Mouse (Mus musculus): ENCODE data around the gene Pkhd1.
"Not testable (repeated sequence)": the region's sequence is repeated elsewhere in the genome, so short reads cannot be mapped to it uniquely, and the experiment has no call there.

Gene Pkhd1

GRCm38 (mm10) chr1:20481843-20482242 is 136.0 kb downstream of the Pkhd1 start:
- no peak for DNase-seq

DNA sequence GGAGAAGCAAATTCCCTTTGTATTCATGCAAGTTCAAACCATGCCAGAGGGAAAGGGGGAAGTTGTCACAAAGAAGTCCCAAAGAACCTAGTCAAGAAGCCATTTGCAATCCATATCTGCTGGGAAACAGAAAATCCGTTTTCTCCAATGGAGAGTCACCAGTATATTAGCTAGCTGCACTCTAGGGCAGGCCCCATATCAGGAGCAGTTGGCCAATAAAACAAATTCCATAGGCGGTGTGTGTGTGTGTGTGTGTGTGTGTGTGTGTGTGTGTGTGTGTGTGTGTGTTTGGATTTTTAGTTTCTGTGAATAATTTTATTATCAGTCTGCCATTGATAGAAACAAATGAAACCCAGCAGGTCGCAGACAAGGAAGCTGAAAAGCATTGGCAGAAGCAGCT is 139.2 kb downstream of the Pkhd1 start:
- DNase-seq, result no peak

DNA sequence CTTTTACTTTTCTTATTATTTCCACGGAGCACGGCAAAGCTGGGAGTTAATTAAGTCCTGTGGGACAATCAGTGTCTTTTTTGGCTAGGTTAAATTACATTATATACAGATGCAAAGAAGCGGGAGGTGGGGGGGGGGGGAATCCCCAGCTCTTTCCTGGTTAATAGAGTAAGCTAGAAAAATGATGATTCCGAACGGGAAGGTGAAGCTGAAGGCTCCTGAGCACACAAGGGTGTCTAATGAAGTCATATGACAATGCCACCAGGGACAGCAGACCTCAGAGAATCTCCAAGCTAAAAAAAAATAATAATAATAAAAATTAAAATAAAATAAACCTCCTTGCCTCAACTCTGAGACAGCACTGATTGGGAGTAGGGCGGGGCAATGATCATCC is 139.6 kb downstream of the Pkhd1 start:
- no peak for DNase-seq

- DNase-seq, result peak; percentile 73 to 80
Measured at GRCm38 (mm10) chr1:20477561-20478265, 140.2 kb downstream of the Pkhd1 start.

GRCm38 (mm10) chr1:20470770-20471169 is 147.1 kb downstream of the Pkhd1 start:
- DNase-seq, result no peak

GRCm38 (mm10) chr1:20470317-20470716 is 147.5 kb downstream of the Pkhd1 start:
- no peak for DNase-seq

GRCm38 (mm10) chr1:20466481-20466880 is 151.4 kb downstream of the Pkhd1 start:
- DNase-seq, result no peak

- no peak for DNase-seq
Measured at GRCm38 (mm10) chr1:20454621-20455020, 163.2 kb downstream of the Pkhd1 start.

GRCm38 (mm10) chr1:20450074-20450473 is 167.8 kb downstream of the Pkhd1 start:
- DNase-seq, result peak; percentile 63 to 70

DNA sequence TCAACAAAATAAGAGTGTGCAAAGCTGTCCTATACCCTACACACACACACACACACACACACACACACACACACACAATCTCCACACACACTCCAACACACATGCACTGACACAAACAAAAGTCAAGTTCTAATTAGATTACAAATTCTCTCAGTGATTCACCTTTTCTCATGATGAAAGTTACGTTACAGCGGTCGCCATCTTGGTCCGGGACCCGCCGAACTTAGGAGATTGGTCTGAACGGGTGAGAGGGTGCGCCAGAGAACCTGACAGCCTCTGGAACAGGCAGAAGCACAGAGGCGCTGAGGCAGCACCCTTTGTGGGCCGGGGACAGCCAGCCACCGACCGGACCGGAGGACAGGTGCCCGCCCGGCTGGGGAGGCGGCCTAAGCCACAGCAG is 185.8 kb downstream of the Pkhd1 start:
- DNase-seq, result not testable (repeated sequence)

GRCm38 (mm10) chr1:20429056-20429394 is 188.8 kb downstream of the Pkhd1 start:
- no peak for DNase-seq

DNA sequence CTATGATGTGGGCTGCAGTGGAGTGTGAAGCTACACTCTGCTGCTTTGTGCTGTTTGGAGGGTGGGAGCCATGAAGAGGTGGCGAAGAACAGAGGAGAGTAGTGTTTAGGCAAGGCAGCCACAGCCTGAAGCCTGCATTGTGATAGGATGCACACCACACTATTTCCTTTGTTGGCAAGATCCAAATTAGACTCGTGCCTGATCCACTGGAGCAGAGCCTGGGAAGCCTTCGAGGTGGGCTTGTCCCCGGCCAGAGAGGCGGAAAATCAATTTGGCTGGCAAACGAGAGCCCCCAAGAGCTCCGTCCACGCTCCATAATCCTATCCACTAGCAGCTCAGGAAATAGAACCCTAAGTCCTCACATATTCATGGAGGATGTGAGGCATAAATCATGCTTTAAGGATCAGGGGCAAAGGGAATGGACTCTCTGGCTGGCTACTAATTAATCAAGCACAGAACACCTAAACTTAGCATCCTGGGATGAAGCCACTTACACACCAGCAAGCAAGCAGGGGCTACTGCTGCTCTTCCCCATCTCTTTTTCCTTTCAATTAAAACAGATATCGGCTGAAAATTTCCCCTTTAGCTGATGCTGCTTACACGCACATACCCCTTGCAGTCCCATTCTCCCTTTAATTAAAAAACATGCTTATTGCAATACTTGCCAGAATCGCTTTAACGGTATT is 189.4 kb downstream of the Pkhd1 start:
- DNase-seq, result peak; percentile 10 to 33

DNA sequence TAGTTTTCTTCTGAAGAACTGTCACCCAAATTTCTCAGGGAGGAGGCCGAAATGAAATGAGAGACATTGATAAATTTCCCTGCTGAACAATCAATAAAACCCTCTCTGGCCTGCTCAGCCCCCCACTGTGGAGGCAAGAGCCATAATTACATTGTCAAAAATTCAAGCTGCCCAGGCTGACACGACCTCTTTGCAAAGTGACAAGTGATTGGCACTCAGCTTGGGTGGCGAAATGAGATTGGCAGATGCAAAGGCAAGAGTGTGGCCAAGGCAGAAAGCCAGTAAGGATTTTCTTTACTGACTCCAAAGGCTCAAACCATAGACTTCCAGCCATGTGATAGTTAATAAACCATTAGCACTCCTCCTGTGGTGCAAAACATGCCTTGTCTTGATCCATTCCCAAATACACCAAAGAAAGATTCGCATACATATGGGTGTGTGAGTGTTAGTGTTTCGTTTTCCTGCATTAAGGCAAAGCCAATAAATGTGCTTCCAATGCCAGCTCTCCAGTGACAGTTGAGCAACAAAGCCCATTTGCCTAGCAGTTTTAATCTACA is 208.4 kb downstream of the Pkhd1 start:
- DNase-seq, result no peak

- no peak for DNase-seq
Measured at GRCm38 (mm10) chr1:20398319-20398718, 219.5 kb downstream of the Pkhd1 start.

GRCm38 (mm10) chr1:20364437-20364836 is 253.4 kb downstream of the Pkhd1 start:
- peak; percentile 21 to 37 for DNase-seq

DNA sequence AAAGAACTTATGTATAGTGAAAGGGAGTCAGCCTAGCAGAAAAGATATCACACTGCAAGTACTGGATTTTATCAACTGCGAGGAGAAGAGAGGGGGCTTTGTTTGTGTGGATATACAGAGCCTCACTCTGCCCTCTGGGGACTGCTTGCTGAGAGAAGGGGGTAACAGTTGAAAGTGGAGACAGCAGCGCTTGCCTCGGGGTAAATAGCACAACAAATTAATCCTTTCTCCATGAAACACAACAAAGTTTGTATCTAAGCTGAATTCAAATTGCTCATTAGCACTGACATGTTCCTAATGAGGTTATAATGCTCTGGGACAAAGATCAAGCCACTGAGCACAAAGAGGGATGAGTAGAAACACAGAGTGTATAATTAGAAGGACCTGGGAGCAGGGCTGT is 273.2 kb downstream of the Pkhd1 start:
- no peak for DNase-seq

DNA sequence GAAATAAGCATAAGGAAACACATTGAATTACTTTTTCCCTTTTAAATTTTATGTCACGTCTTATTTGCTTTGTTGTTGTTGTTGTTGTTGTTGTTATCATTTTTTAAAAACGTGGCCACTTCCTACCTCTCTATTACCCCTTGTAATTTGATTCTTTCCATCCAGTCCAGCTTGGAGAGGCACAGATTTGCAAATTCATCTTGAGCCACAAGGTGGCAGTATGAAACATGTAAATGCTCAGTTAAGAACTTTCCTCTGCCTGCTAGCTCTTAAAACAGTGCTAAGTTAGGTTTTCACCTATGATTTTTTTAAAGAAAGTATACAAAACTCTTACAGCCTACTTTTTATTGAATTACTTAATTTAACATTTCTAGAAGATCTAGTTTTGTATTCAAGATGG is 306.4 kb downstream of the Pkhd1 start:
- peak; percentile 59 to 69 for DNase-seq

- no peak for DNase-seq
Measured at GRCm38 (mm10) chr1:20310925-20311324, 306.9 kb downstream of the Pkhd1 start.

GRCm38 (mm10) chr1:20306116-20306515 is 311.7 kb downstream of the Pkhd1 start:
- DNase-seq, result no peak

GRCm38 (mm10) chr1:20302943-20303578 is 314.8 kb downstream of the Pkhd1 start:
- DNase-seq, result no peak

DNA sequence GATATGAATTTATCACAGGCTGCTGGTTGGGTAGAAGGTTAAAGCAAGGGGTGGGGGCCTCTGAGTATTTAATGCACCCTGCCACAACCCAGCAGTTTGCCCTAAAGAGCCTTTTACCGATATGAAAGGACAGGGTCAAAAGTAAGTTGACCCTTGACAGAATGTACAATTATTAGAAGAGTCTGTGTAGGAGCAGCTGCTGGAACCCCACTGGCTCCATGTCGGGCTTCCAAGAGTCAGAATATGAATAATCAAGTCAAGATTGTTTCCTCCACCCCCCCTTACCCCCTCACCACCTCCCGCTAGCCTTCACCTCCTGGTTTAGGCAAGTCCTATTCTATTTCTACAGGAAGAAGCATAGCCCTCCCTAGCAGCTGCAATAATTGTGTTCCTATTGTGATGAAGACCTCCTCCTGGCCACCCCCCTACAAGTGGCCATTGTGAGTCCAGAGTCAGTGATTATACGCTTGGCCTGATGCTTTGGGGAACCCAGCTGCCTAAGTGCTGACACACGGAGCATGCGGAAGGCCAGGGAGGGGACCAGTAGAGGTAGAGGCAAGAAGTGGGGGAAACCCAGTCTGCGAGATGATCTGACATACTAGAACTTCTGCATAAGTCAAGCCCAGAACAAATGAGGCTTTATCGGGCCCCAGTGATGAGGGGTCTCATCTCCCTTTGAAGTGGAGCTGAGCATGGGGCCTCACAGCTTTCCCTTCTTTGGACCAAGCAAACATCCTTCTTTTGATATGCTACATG is 315.5 kb downstream of the Pkhd1 start:
- no peak for DNase-seq

GRCm38 (mm10) chr1:20301631-20302030 is 316.2 kb downstream of the Pkhd1 start:
- DNase-seq, result no peak

DNA sequence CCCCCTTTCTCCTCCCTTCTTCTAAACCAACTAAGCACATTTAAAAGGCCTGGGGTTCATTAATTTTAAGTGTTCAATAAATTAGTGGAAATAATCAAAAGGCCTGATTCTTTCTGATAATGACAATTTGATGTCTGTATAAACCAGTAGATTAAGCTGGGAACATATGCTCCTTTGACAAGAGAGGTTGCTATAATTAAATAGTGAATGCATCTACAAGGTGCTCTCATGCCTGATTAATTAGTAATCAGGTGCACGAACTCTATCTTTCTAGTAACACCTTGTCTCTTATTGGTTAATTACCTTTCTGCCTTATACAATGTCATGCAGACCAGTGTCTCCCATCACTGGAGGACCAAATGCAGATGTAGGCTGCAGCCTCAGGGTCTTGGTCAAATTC is 329.2 kb downstream of the Pkhd1 start:
- DNase-seq, result no peak

Data from kidney, postnatal 4 days (tissue).